Mouse (Mus musculus): ENCODE measurements around the gene Ank. TPM values are rescaled to one million over a fixed set of nuclear protein-coding genes. Genes with fewer than 3 reads are reported as not detected.
A peak's percentile ranks its signal among the peaks of the same experiment; 100 is the strongest.

Gene Ank
- polyA plus RNA-seq, 1 experiment from 2014 or later, result 23.3 TPM

GRCm38 (mm10) chr15:27592620-27593320 is 126.3 kb downstream of the Ank start:
- Histone ChIP-seq H3K36me3 (peaks cover 35% of the 10 kb centered on the region), H3K9me3 (replicated peaks) (no peaks in the 10 kb centered on the region), H3K27ac (replicated peaks) (no peak overlapping the region), H3K4me2 (replicated peaks) (no peak overlapping the region), H3K9ac (no peak overlapping the region), H3K4me3 (replicated peaks) (no peak overlapping the region), H3K4me1 (peaks cover 7% of the 10 kb centered on the region), H3K27me3 (no peaks in the 10 kb centered on the region)
- WGBS, result 85% methylated on average over 19 of the region's 19 CpGs
- no peak for ATAC-seq (ENCODE audit: insufficient number of reproducible peaks, low FRiP score, low TSS enrichment, low read depth)

- Histone ChIP-seq H3K4me2 (replicated peaks) (no peak overlapping the region), H3K4me3 (replicated peaks) (no peak overlapping the region), H3K27ac (replicated peaks) (no peak overlapping the region), H3K36me3 (peaks cover 35% of the 10 kb centered on the region), H3K9ac (no peak overlapping the region), H3K9me3 (replicated peaks) (no peaks in the 10 kb centered on the region), H3K27me3 (no peaks in the 10 kb centered on the region), H3K4me1 (peaks cover 7% of the 10 kb centered on the region)
- ATAC-seq (ENCODE audit: insufficient number of reproducible peaks, low FRiP score, low TSS enrichment, low read depth), result no peak
- 80% methylated on average over 13 of the region's 13 CpGs for WGBS
Measured at GRCm38 (mm10) chr15:27593717-27594116, 127.2 kb downstream of the Ank start.

- WGBS, result 36% methylated on average over 4 of the region's 4 CpGs
Measured at GRCm38 (mm10) chr15:27594973-27595372, 128.5 kb downstream of the Ank start.

GRCm38 (mm10) chr15:27595560-27595959 is 129.1 kb downstream of the Ank start:
- H3K9ac ChIP-seq, result no peak overlapping the region
- peak; percentile 44; the same call in 1 of the 2 replicates for ATAC-seq (ENCODE audit: insufficient number of reproducible peaks, low FRiP score, low TSS enrichment, low read depth)
- H3K4me1 ChIP-seq, result peaks cover 7% of the 10 kb centered on the region
- H3K27me3 ChIP-seq, result no peaks in the 10 kb centered on the region
- H3K36me3 ChIP-seq, result peaks cover 39% of the 10 kb centered on the region
- H3K9me3 ChIP-seq (replicated peaks), result no peaks in the 10 kb centered on the region
- H3K27ac ChIP-seq (replicated peaks), result peak overlapping the region; percentile 80
- H3K4me2 ChIP-seq (replicated peaks), result no peak overlapping the region
- 60% methylated on average over 8 of the region's 8 CpGs for WGBS
- no peak overlapping the region for H3K4me3 ChIP-seq (replicated peaks)

More at GRCm38 (mm10) chr15:27594973-27595372, 128.5 kb downstream of the Ank start:
- Histone ChIP-seq H3K9me3 (replicated peaks) (no peaks in the 10 kb centered on the region), H3K4me3 (replicated peaks) (no peak overlapping the region), H3K27me3 (no peaks in the 10 kb centered on the region), H3K36me3 (peaks cover 41% of the 10 kb centered on the region), H3K9ac (no peak overlapping the region), H3K4me2 (replicated peaks) (no peak overlapping the region), H3K4me1 (peaks cover 7% of the 10 kb centered on the region), H3K27ac (replicated peaks) (peak overlapping the region; percentile 80)
- ATAC-seq (ENCODE audit: insufficient number of reproducible peaks, low FRiP score, low TSS enrichment, low read depth), result peak; percentile 80

- Histone ChIP-seq H3K4me1 (peaks cover 7% of the 10 kb centered on the region), H3K4me3 (replicated peaks) (no peak overlapping the region), H3K36me3 (peaks cover 35% of the 10 kb centered on the region), H3K9me3 (replicated peaks) (no peaks in the 10 kb centered on the region), H3K4me2 (replicated peaks) (no peak overlapping the region), H3K9ac (no peak overlapping the region), H3K27ac (replicated peaks) (peak overlapping the region; percentile 30; the same call in 1 of the 2 replicates), H3K27me3 (no peaks in the 10 kb centered on the region)
- ATAC-seq (ENCODE audit: insufficient number of reproducible peaks, low FRiP score, low TSS enrichment, low read depth), result no peak
- 66% methylated on average over 3 of the region's 3 CpGs for WGBS
Measured at GRCm38 (mm10) chr15:27596463-27597140, 130.1 kb downstream of the Ank start.

- H3K4me2 ChIP-seq (replicated peaks), result no peak overlapping the region
- no peaks in the 10 kb centered on the region for H3K9me3 ChIP-seq (replicated peaks)
- ATAC-seq (ENCODE audit: insufficient number of reproducible peaks, low FRiP score, low TSS enrichment, low read depth), result no peak
- H3K36me3 ChIP-seq, result peaks cover 27% of the 10 kb centered on the region
- H3K9ac ChIP-seq, result no peak overlapping the region
- H3K4me3 ChIP-seq (replicated peaks), result no peak overlapping the region
- no peak overlapping the region for H3K27ac ChIP-seq (replicated peaks)
- H3K27me3 ChIP-seq, result no peaks in the 10 kb centered on the region
- 81% methylated on average over 4 of the region's 4 CpGs for WGBS
- H3K4me1 ChIP-seq, result peaks cover 7% of the 10 kb centered on the region
Measured at GRCm38 (mm10) chr15:27597516-27597915, 131.0 kb downstream of the Ank start.

GRCm38 (mm10) chr15:27598786-27599385 is 132.4 kb downstream of the Ank start:
- Histone ChIP-seq H3K9me3 (replicated peaks) (no peaks in the 10 kb centered on the region), H3K4me2 (replicated peaks) (no peak overlapping the region), H3K36me3 (peaks cover 22% of the 10 kb centered on the region; the same call in 1 of the 2 replicates), H3K27me3 (no peaks in the 10 kb centered on the region), H3K9ac (no peak overlapping the region), H3K4me1 (peaks cover 7% of the 10 kb centered on the region), H3K27ac (replicated peaks) (no peak overlapping the region), H3K4me3 (replicated peaks) (no peak overlapping the region)
- 78% methylated on average over 13 of the region's 13 CpGs for WGBS
- no peak for ATAC-seq (ENCODE audit: insufficient number of reproducible peaks, low FRiP score, low TSS enrichment, low read depth)

GRCm38 (mm10) chr15:27600524-27600923 is 134.0 kb downstream of the Ank start:
- no peak overlapping the region for H3K27ac ChIP-seq (replicated peaks)
- WGBS, result 89% methylated on average over 5 of the region's 5 CpGs
- H3K4me1 ChIP-seq, result peaks cover 2% of the 10 kb centered on the region
- H3K4me2 ChIP-seq (replicated peaks), result no peak overlapping the region
- H3K36me3 ChIP-seq, result peaks cover 26% of the 10 kb centered on the region; the same call in 1 of the 2 replicates
- ATAC-seq (ENCODE audit: insufficient number of reproducible peaks, low FRiP score, low TSS enrichment, low read depth), result no peak
- H3K27me3 ChIP-seq, result no peaks in the 10 kb centered on the region
- H3K9me3 ChIP-seq (replicated peaks), result no peaks in the 10 kb centered on the region
- H3K4me3 ChIP-seq (replicated peaks), result no peak overlapping the region
- H3K9ac ChIP-seq, result no peak overlapping the region

- Histone ChIP-seq H3K27ac (replicated peaks) (no peak overlapping the region), H3K36me3 (peaks cover 52% of the 10 kb centered on the region), H3K4me3 (replicated peaks) (no peak overlapping the region), H3K4me2 (replicated peaks) (no peak overlapping the region), H3K4me1 (no peaks in the 10 kb centered on the region), H3K9ac (no peak overlapping the region), H3K27me3 (no peaks in the 10 kb centered on the region), H3K9me3 (replicated peaks) (no peaks in the 10 kb centered on the region)
- WGBS, result 94% methylated on average over 3 of the region's 3 CpGs
- ATAC-seq (ENCODE audit: insufficient number of reproducible peaks, low FRiP score, low TSS enrichment, low read depth), result no peak
Measured at GRCm38 (mm10) chr15:27604558-27604957, 138.1 kb downstream of the Ank start.

- Histone ChIP-seq H3K9ac (no peak overlapping the region), H3K4me1 (no peaks in the 10 kb centered on the region), H3K27ac (replicated peaks) (no peak overlapping the region), H3K36me3 (peaks cover 47% of the 10 kb centered on the region), H3K4me3 (replicated peaks) (no peak overlapping the region), H3K4me2 (replicated peaks) (no peak overlapping the region), H3K27me3 (no peaks in the 10 kb centered on the region), H3K9me3 (replicated peaks) (no peaks in the 10 kb centered on the region)
- ATAC-seq (ENCODE audit: insufficient number of reproducible peaks, low FRiP score, low TSS enrichment, low read depth), result no peak
- 80% methylated on average over 3 of the region's 3 CpGs for WGBS
Measured at GRCm38 (mm10) chr15:27605252-27605651, 138.8 kb downstream of the Ank start.

GRCm38 (mm10) chr15:27609554-27609953 is 143.1 kb downstream of the Ank start:
- no peak for ATAC-seq (ENCODE audit: insufficient number of reproducible peaks, low FRiP score, low TSS enrichment, low read depth)
- no peak overlapping the region for H3K27ac ChIP-seq (replicated peaks)
- H3K9me3 ChIP-seq (replicated peaks), result no peaks in the 10 kb centered on the region
- WGBS, result 69% methylated on average over 4 of the region's 4 CpGs
- no peaks in the 10 kb centered on the region for H3K4me1 ChIP-seq
- peaks cover 47% of the 10 kb centered on the region for H3K36me3 ChIP-seq
- no peak overlapping the region for H3K9ac ChIP-seq
- H3K4me2 ChIP-seq (replicated peaks), result no peak overlapping the region
- no peaks in the 10 kb centered on the region for H3K27me3 ChIP-seq
- no peak overlapping the region for H3K4me3 ChIP-seq (replicated peaks)
